Mouse (Mus musculus) bone marrow macrophage, adult 2 months (primary cell): ENCODE measurements around the gene Ncapd2. TPM values are rescaled to one million over a fixed set of nuclear protein-coding genes. Genes with fewer than 3 reads are reported as not detected.

ENCODE experiments used
- H3K27ac ChIP-seq: 2 replicates; pipeline ENCODE4 v1.5.1; 2012; ENCODE audit warnings: low read depth, low read length; ENCODE audit not compliant: insufficient read depth
- H3K4me1 ChIP-seq: 2 replicates; pipeline ENCODE4 v1.6.1; 2012; ENCODE audit warnings: low read length; ENCODE audit not compliant: control insufficient read depth, insufficient read depth
- H3K4me3 ChIP-seq: 2 replicates; pipeline ENCODE4 v1.5.1; 2012; ENCODE audit warnings: mild to moderate bottlenecking, low read length, moderate library complexity; ENCODE audit not compliant: insufficient read depth
- CTCF ChIP-seq: IDR thresholded peaks from 2 replicates; pipeline ENCODE4 v1.5.1; 2012; ENCODE audit warnings: low read depth, mild to moderate bottlenecking, low read length, moderate library complexity
- POLR2A ChIP-seq: IDR thresholded peaks from 2 replicates; pipeline ENCODE4 v1.6.1; 2012; ENCODE audit warnings: mild to moderate bottlenecking, low read depth, low read length, borderline replicate concordance
- polyA plus RNA-seq: library from polyadenylated mRNA; stranded (reverse); fragments of >200 nt; gene quantifications from 2 replicates; pipeline ENCODE4 v1.2.4, GENCODE M21; 2012; ENCODE audit not compliant: missing spikeins, insufficient read depth, insufficient read length

Gene Ncapd2
- polyA plus RNA-seq, 1 experiment, result 83.1 TPM

DNA sequence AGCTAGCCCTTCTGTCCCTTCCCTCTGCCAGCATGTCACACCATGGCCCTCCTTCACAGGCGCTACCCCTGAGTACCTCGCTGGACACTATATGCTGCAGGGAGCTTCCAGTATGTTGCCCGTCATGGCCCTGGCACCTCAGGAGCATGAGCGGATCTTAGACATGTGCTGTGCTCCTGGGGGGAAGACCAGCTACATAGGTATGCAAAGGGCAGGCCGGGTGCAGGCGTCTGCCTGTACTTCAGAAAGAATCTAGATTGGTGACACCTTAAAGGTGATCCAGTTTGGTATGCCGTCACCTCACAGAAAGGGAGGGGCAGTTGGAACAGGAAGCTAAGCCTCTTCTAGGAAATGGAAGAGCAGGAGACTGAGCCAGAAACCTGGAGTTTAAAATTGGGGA lies 51.8 kb downstream of the Ncapd2 start:
- Histone ChIP-seq H3K27ac (no peak overlapping the region), H3K4me3 (no peak overlapping the region), H3K4me1 (0 out of 2 replicates have a peak, but pooled peaks cover under 1% of the 10 kb centered on the region)
- TF ChIP-seq CTCF (no peak), POLR2A (no peak)

DNA sequence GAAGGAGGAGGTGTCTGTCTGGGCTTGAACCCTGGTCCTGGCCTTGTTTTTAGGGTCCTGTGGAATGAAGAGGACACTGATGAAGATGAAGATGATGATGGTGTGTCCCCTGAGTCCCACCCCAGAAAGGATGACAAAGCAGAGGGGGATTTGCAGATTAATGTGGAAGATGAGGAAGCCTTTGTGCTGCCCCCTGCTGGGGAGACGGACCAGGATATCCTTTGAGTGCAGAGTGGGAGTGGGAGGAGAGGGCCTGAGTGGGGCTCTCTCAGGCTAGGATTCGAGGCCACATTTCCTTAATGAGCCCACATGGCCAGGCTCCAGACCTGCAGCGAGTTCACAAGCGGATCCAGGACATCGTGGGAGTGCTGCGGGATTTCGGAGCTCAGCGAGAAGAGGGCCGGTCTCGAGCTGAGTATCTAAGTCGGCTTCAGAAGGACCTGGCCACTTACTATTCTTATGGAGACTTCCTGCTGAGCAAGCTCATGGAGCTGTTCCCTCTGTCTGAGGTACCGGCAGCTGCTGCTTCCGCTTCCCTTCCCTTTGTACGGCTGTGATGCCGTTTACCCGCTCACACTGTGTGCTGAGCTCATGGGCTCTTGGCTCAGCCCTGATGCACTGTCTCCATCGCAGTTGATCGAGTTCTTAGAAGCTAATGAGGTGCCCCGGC lies 54.4 kb downstream of the Ncapd2 start:
- H3K4me1 ChIP-seq, result peaks cover 6% of the 10 kb centered on the region
- no peak overlapping the region for H3K4me3 ChIP-seq
- no peak overlapping the region for H3K27ac ChIP-seq
- peak; percentile 75 for TF ChIP-seq CTCF
- TF ChIP-seq POLR2A, result no peak

DNA sequence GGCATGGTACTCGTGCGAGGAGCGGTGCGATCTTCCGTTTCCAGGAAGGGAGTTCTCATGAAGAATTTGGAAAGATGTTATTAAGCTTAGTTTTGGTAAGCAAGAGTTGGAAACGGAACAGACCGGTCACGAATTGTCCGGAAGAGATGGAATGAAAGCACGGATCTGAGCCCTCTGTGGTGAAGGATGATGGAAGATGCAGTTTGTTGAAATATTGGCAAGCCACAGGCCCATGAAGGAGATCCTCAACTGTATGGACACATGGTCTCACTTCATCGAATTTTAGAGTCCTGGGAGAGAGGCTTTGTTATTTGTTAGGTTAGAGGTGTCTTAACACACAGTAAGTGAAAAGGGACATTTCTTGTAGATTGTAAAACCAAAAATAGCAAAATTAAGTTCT lies 59.0 kb downstream of the Ncapd2 start:
- peaks cover 6% of the 10 kb centered on the region for H3K4me1 ChIP-seq
- TF ChIP-seq CTCF, result no peak
- no peak for TF ChIP-seq POLR2A
- H3K27ac ChIP-seq, result peak overlapping the region; percentile 40
- H3K4me3 ChIP-seq, result peak overlapping the region; percentile 86

DNA sequence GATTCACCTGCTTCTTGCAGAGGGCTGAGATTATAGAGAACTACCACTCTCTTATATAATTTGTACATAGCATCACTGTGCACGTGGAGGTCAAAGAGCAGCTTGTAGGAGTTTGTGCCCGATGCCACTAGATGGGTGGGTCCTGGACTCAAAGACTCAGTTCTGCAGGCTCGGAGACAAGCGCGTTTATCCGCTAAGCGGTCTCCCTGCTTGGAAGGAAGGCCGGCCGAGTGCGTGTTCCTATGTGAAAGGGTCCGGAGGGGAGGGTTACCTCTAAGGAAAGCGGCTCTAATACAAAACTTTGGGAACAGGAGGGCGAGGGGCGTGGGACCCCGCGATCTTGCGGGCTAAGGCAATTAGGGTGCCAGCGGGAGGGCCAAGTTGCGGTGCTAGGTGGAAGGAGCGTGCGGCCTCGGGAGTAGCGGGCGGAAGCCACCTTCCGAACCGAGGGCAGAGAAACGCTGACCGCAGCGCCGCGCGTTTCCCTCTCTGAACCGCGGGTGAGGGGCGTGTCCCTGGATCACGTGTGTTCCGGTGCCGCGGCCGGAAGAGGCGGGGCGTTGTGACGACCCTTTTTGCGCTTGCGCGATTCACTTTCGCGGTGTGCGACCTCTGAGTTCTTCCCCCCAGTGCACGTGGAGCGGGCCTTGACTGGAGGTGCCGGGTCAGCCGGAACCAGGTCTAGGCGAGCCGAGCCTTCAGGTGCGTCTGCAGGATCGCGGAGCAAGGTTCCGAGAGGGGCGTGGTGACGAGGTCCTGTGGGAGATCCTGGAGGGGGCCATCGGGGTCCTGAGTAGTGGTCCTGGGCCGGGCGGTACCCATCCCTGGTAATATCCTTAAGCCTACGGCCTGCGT lies 60.0 kb downstream of the Ncapd2 start, which contains the start of gene Nop2:
Gene Nop2 (plus strand): TSS at position 608 of the 855 bp plus-strand sequence.
- TF ChIP-seq POLR2A, result no peak
- TF ChIP-seq CTCF, result no peak
- Histone ChIP-seq H3K4me1 (peaks cover 6% of the 10 kb centered on the region), H3K27ac (peak within 1 kb of the TSS; percentile 88), H3K4me3 (peak within 1 kb of the TSS; percentile 86)

DNA sequence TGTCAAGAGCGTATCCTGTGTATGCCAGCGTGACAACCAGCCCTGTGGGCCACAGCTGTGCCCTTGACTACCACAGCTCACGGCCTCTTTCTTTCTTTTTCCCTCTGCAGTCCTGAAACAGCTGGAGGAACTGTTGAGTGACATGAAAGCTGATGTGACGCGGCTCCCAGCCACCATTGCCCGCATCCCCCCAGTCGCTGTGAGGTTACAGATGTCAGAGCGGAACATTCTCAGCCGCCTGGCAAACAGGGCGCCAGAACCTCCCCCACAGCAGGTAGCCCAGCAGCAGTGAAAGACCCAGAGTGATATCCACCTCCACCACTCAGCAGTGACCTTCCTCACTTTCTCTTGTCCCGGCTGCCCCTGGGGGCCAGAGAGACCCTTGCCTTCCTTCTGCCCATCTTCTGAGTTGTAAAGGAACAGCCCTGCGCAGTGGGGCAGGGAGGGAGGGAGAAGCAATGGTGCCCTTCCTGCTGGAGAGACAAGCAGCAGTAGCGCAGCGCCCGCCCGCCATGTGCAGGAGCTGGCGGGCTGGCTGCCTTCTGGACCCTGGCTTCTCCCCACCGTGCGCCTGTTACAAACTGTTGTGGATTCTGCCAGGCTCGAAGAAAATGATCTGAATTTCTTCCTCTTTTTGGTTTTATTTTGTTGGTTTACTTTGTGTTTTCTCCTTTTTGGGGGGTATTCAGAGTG lies 61.6 kb downstream of the Ncapd2 start:
- Histone ChIP-seq H3K27ac (no peak overlapping the region), H3K4me1 (peaks cover 6% of the 10 kb centered on the region), H3K4me3 (no peak overlapping the region)
- TF ChIP-seq POLR2A (no peak), CTCF (no peak)

DNA sequence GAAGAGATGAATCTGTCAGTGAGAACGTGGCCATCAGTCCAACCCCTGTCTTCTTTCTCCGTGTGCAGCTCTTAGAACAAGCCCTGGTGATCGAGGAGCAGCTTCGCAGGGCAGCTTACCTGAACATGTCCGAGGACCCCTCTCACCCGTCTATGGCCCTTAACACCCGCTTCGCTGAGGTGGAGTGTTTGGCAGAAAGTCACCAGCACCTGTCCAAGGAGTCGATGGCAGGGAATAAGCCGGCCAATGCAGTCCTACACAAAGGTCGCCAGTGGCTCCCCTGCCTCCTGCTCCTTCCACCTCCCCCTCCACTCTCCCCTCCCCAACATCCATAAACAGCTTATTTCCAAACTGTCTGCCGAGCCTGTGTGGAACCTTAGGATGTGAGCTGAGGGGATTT lies 62.8 kb downstream of the Ncapd2 start:
- H3K4me3 ChIP-seq, result no peak overlapping the region
- no peak for TF ChIP-seq CTCF
- TF ChIP-seq POLR2A, result no peak
- H3K27ac ChIP-seq, result no peak overlapping the region
- H3K4me1 ChIP-seq, result peaks cover 6% of the 10 kb centered on the region

DNA sequence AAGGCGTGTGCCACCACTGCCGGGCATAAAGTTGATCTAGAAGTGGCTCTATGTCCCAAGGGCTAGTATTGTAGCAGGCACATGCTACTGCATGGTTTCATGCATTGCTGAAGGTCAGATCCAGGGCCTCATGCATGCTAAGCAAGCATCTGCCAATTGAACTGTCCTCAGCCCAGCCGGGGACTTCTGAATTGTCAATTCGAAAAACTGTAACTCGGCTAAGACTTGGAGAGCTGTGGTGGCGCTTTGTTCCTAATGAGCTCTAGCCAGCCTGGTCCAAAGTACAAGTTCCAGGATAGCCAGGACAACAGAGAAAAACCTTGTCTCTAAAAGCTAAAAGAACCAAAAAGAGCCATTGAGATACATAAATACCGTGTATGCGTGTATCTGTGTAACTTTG lies 72.1 kb downstream of the Ncapd2 start:
- peaks cover 4% of the 10 kb centered on the region; the same call in 1 of the 2 replicates for H3K4me1 ChIP-seq
- no peak overlapping the region for H3K27ac ChIP-seq
- H3K4me3 ChIP-seq, result no peak overlapping the region
- TF ChIP-seq POLR2A, result no peak
- no peak for TF ChIP-seq CTCF

Other genes with a start within 250 kb of the Ncapd2 start
- 49.3 and 58.7 TPM in 2 replicates for gene Cops7a, start 226.2 kb downstream of the Ncapd2 start, polyA plus RNA-seq
- gene Pianp, start 195.0 kb downstream of the Ncapd2 start, polyA plus RNA-seq, result 5.5 and 7.2 TPM in 2 replicates
- 82.7 and 83.1 TPM in 2 replicates for gene Zfp384, start 182.6 kb downstream of the Ncapd2 start, polyA plus RNA-seq
- gene Ing4, start 151.9 kb downstream of the Ncapd2 start, polyA plus RNA-seq, result 110 and 113 TPM in 2 replicates
- gene Acrbp, start 142.0 kb downstream of the Ncapd2 start, polyA plus RNA-seq, result 28.7 and 29.3 TPM in 2 replicates
- gene Lpar5, start 123.8 kb downstream of the Ncapd2 start, polyA plus RNA-seq, result 33.2 and 43.3 TPM in 2 replicates
- 122 and 144 TPM in 2 replicates for gene Chd4, start 95.7 kb downstream of the Ncapd2 start, polyA plus RNA-seq
- gene Nop2, start 59.8 kb downstream of the Ncapd2 start, polyA plus RNA-seq, result 10.7 and 11.4 TPM in 2 replicates
- gene Iffo1, start 46.5 kb downstream of the Ncapd2 start, polyA plus RNA-seq, result 51.8 and 57.0 TPM in 2 replicates
- 229 and 264 TPM in 2 replicates for gene Gapdh, start 25.2 kb downstream of the Ncapd2 start, polyA plus RNA-seq
- 68.6 and 82.0 TPM in 2 replicates for gene Mrpl51, start 100 bp upstream of the Ncapd2 start, polyA plus RNA-seq
- gene Vamp1, start 23.9 kb upstream of the Ncapd2 start, polyA plus RNA-seq, result 15.0 and 15.1 TPM in 2 replicates
- gene Tapbpl, start 40.2 kb upstream of the Ncapd2 start, polyA plus RNA-seq, result 14.5 and 16.2 TPM in 2 replicates
- not detected in 2 replicates for gene Cd27, start 45.3 kb upstream of the Ncapd2 start, polyA plus RNA-seq
- gene Tuba3a, start 94.3 kb upstream of the Ncapd2 start, polyA plus RNA-seq, result not detected in 2 replicates
- gene Ltbr, start 122.2 kb upstream of the Ncapd2 start, polyA plus RNA-seq, result 55.6 and 60.0 TPM in 2 replicates
- gene Scnn1a, start 129.0 kb upstream of the Ncapd2 start, polyA plus RNA-seq, result 0.88 and 1.1 TPM in 2 replicates
- 145 and 152 TPM in 2 replicates for gene Tnfrsf1a, start 157.7 kb upstream of the Ncapd2 start, polyA plus RNA-seq
- not detected in 2 replicates for gene Plekhg6, start 189.1 kb upstream of the Ncapd2 start, polyA plus RNA-seq